Mouse (Mus musculus): ENCODE measurements around the gene Wfdc12. TPM values are rescaled to one million over a fixed set of nuclear protein-coding genes. Genes with fewer than 3 reads are reported as not detected.

Gene Wfdc12
- polyA plus RNA-seq, 1 experiment = not detected

DNA sequence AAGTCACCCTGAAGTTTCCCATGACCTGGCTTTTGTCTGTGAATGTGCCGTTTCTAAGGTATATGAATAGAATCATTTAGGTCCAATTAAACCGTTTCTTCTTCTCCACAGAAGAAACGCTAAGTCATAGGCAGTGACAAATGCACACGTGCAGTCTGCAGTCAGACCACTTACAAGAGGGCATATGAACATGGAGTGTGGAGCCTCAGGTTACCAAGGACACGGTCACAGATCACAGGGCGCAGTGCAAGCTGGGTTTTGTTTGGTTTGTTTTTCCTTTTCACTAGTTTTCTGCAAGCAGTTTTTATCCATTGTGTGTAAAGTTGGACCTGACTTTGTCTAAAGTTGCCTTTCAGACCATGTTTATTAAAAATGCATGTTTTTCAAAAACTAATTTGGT, 46.4 kb downstream of the Wfdc12 start:
- TF ChIP-seq E2F4 (IDR thresholded peaks at IDR 0.05; ENCODE audit: insufficient read depth) = no peak
- Histone ChIP-seq H3K79me2 (ENCODE audit: control insufficient read depth, insufficient read depth) (no peaks in the 10 kb centered on the region), H3K36me3 (ENCODE audit: control insufficient read depth, insufficient read depth) (no peaks in the 10 kb centered on the region), H3K4me2 (ENCODE audit: low read depth) (no peak overlapping the region), H3K27me3 (ENCODE audit: control insufficient read depth, insufficient read depth, insufficient read length) (no peaks in the 10 kb centered on the region), H3ac (ENCODE audit: control insufficient read depth, insufficient read length) (no peak overlapping the region), H3K4me3 (no peak overlapping the region)

DNA sequence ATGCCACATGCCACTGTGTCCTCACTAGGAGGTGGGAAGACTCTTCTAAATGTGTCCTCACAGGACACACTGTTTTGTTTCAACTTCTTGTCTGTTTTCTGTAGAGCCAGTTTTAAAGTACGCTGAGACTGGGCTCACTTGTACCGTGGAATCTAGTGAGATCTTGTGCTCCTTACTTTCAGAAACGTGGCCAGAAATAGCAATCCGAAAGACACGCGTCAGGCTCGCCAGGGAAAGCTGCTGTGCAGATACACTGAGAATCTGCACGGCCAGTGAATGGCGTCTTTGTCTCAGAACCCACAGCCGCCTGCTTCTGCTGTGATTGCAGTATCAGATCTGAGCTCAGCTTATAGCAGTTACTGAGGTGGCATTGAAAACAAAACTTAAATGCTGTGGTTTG, 48.4 kb downstream of the Wfdc12 start:
- H3K4me2 ChIP-seq (ENCODE audit: low read depth) = no peak overlapping the region
- H3K36me3 ChIP-seq (ENCODE audit: control insufficient read depth, insufficient read depth) = no peaks in the 10 kb centered on the region
- no peak overlapping the region for H3K4me3 ChIP-seq
- no peak for TF ChIP-seq USF1 (IDR thresholded peaks at IDR 0.05; ENCODE audit: low read depth)
- TF ChIP-seq POLR2AphosphoS2 (IDR thresholded peaks at IDR 0.05; ENCODE audit: insufficient read length, low read depth) = no peak
- TF ChIP-seq MAX (IDR thresholded peaks at IDR 0.05; ENCODE audit: low read depth) = no peak
- no peak for TF ChIP-seq CEBPB (IDR thresholded peaks at IDR 0.05; ENCODE audit: insufficient read depth, poor library complexity, severe bottlenecking)
- no peak for TF ChIP-seq SRF (IDR thresholded peaks at IDR 0.05; ENCODE audit: control insufficient read depth, insufficient read length, low read depth)
- no peak for TF ChIP-seq MYOG (IDR thresholded peaks at IDR 0.05; ENCODE audit: control insufficient read depth in 1 of 3, insufficient read depth in 1 of 3, insufficient read length in 2 of 3, low read depth in 2 of 3)
- TF ChIP-seq TCF12 (IDR thresholded peaks at IDR 0.05; ENCODE audit: insufficient read depth, poor library complexity, severe bottlenecking) = no peak
- TF ChIP-seq E2F4 (IDR thresholded peaks at IDR 0.05; ENCODE audit: insufficient read depth) = no peak
- H3K27me3 ChIP-seq (ENCODE audit: control insufficient read depth, insufficient read depth, insufficient read length) = no peaks in the 10 kb centered on the region
- H3ac ChIP-seq (ENCODE audit: control insufficient read depth, insufficient read length) = no peak overlapping the region
- H3K79me2 ChIP-seq (ENCODE audit: control insufficient read depth, insufficient read depth) = no peaks in the 10 kb centered on the region

Other genes with a start within 250 kb of the Wfdc12 start
- 118 TPM for gene Ywhab, start 195.6 kb downstream of the Wfdc12 start, polyA plus RNA-seq (2012; fragmentation: generic; extraction: Trizol)
- gene Pabpc1l, start 165.2 kb downstream of the Wfdc12 start, polyA plus RNA-seq (2012; fragmentation: generic; extraction: Trizol) = 1.5 TPM
- 9.8 TPM for gene Stk4, start 120.3 kb downstream of the Wfdc12 start, polyA plus RNA-seq (2012; fragmentation: generic; extraction: Trizol)
- gene Tomm34, start 119.4 kb downstream of the Wfdc12 start, polyA plus RNA-seq (2012; fragmentation: generic; extraction: Trizol) = 24.1 TPM
- not detected for gene Kcns1, start 19.5 kb downstream of the Wfdc12 start, polyA plus RNA-seq (2012; fragmentation: generic; extraction: Trizol)
- not detected for gene Wfdc5, start 7.9 kb downstream of the Wfdc12 start, polyA plus RNA-seq (2012; fragmentation: generic; extraction: Trizol)
- not detected for gene Wfdc15a, start 9.5 kb upstream of the Wfdc12 start, polyA plus RNA-seq (2012; fragmentation: generic; extraction: Trizol)
- not detected for gene Wfdc15b, start 31.1 kb upstream of the Wfdc12 start, polyA plus RNA-seq (2012; fragmentation: generic; extraction: Trizol)
- not detected for gene Svs2, start 47.9 kb upstream of the Wfdc12 start, polyA plus RNA-seq (2012; fragmentation: generic; extraction: Trizol)
- gene Svs3b, start 66.0 kb upstream of the Wfdc12 start, polyA plus RNA-seq (2012; fragmentation: generic; extraction: Trizol) = not detected
- gene Svs4, start 87.9 kb upstream of the Wfdc12 start, polyA plus RNA-seq (2012; fragmentation: generic; extraction: Trizol) = not detected
- not detected for gene Svs3a, start 98.7 kb upstream of the Wfdc12 start, polyA plus RNA-seq (2012; fragmentation: generic; extraction: Trizol)
- gene Svs6, start 126.1 kb upstream of the Wfdc12 start, polyA plus RNA-seq (2012; fragmentation: generic; extraction: Trizol) = not detected
- not detected for gene Svs5, start 142.1 kb upstream of the Wfdc12 start, polyA plus RNA-seq (2012; fragmentation: generic; extraction: Trizol)
- 9.4 TPM for gene Slpi, start 198.5 kb upstream of the Wfdc12 start, polyA plus RNA-seq (2012; fragmentation: generic; extraction: Trizol)
- gene Rbpjl, start 212.5 kb upstream of the Wfdc12 start, polyA plus RNA-seq (2012; fragmentation: generic; extraction: Trizol) = 0.06 TPM
- 0.01 TPM for gene Matn4, start 214.6 kb upstream of the Wfdc12 start, polyA plus RNA-seq (2012; fragmentation: generic; extraction: Trizol)